Mouse (Mus musculus) cerebellum, adult 2 months (tissue): ENCODE data around the gene Gm21731.
"Not testable (repeated sequence)": the region's sequence is repeated elsewhere in the genome, so short reads cannot be mapped to it uniquely, and the experiment has no call there.

Experiments used
- CTCF ChIP-seq: fragments of 200-500 bp; IDR thresholded peaks from 2 replicates; pipeline ENCODE4 v1.5.1; 2011; ENCODE audit warnings: low read depth, mild to moderate bottlenecking, control low read depth, low read length, moderate library complexity, borderline replicate concordance; ENCODE audit not compliant: insufficient read depth
- POLR2A ChIP-seq: fragments of 200-500 bp; IDR thresholded peaks from 2 replicates; pipeline ENCODE4 v1.6.1; 2011; ENCODE audit warnings: low read length, control low read depth, borderline replicate concordance; ENCODE audit not compliant: insufficient read depth

GRCm38 (mm10) chr13:120220922-120221321 is 18.0 kb upstream of the Gm21731 start:
- not testable (repeated sequence) for TF ChIP-seq POLR2A, CTCF
